Mouse (Mus musculus): ENCODE data around the gene Coro1a. TPM values are rescaled to one million over a fixed set of nuclear protein-coding genes. Genes with fewer than 3 reads are reported as not detected.

The Coro1a gene
- 49.2 and 59.5 TPM in 2 replicates for polyA plus RNA-seq (2016; fragmentation: Nextera tagmentation; extraction: Ambion mirVana)

- no peaks in the 10 kb centered on the region for H3K9me3 ChIP-seq
- whole genome bisulfite sequencing, result 92% methylated on average over 19 of the region's 19 CpGs
- peaks cover 30% of the 10 kb centered on the region for H3K4me1 ChIP-seq (replicated peaks)
These were observed at the start of gene Coro1a for GRCm38 (mm10) chr7:126707442-126708174. Coro1a (minus strand) TSS chr7:126707787.

DNA sequence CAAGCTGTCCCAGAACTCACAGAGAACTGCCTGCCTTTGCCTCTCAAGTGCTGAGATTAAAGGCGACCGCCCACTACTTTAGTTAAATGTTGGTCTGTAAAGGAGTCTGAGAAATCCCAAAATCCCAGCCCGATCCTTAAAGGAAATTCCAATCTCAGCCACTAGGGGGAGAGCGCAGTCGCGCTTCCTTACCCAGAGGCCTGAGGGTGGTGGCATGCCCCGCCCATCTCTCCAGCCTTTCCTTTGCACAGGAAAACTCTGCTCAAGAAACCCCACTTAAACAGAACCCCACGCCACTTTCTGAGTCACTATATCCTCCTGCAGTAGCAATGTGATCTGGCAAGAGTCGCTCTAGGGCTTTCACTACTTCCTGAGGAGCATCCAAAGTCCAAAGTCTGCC lies 47.3 kb upstream of the Coro1a start:
- 1% methylated on average over 9 of the region's 9 CpGs for WGBS
- DNase-seq (ENCODE audit: low spot score), result peak; percentile 83
- peaks cover 18% of the 10 kb centered on the region for H3K4me1 ChIP-seq (replicated peaks)
- no peaks in the 10 kb centered on the region for H3K9me3 ChIP-seq
- H3K27me3 ChIP-seq (ENCODE audit: insufficient read depth, poor library complexity, severe bottlenecking), result no peaks in the 10 kb centered on the region
- H3K27ac ChIP-seq, result peak overlapping the region; percentile 79
- peak overlapping the region; percentile 30 for H3K4me3 ChIP-seq
- H3K36me3 ChIP-seq, result no peaks in the 10 kb centered on the region

More at GRCm38 (mm10) chr7:126707442-126708174, at the start of gene Coro1a:
- peaks cover 40% of the 10 kb centered on the region for H3K27me3 ChIP-seq (ENCODE audit: insufficient read depth, poor library complexity, severe bottlenecking)
- no peaks in the 10 kb centered on the region for H3K36me3 ChIP-seq
- H3K4me3 ChIP-seq, result no peak within 1 kb of the TSS
- no peak within 1 kb of the TSS for H3K27ac ChIP-seq
- no peak for DNase-seq (ENCODE audit: low spot score)

DNA sequence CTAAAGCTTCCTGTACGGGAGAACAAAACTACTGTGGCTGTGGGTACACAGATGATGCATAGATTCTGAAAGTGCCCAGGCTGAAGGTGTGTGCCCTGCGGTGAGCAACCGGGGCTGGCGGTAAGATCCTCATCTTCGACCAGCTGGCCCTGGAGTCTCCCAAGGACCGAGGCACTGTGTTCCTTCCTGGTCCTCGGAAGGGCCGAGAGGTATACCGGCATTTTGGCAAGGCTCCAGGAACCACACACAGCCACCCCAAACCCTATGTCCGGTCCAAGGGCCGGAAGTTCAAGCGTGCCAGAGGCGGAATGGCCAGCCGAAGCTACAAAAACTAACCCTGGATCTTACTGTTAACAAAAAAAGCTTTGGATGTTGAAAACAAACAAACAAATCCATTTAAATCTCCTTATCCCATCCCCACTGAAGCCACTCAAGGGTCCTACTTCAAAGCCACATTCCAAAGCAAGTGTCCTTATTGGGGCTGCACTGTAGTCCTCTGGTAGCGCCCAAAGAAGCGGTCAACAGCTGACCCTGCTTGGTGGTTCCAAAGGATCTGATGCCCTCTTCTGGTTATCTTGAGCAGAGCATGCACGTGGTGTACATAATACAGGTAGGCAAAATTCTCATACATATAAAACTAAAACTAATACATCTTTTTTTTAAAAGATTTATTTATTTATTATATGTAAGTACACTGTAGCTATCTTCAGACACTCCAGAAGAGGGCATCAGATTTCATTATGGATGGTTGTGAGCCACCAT lies 42.2 kb upstream of the Coro1a start:
- Histone ChIP-seq H3K4me1 (replicated peaks) (peaks cover 10% of the 10 kb centered on the region; the same call in 1 of the 2 replicates), H3K9me3 (no peaks in the 10 kb centered on the region), H3K27ac (no peak overlapping the region), H3K36me3 (no peaks in the 10 kb centered on the region), H3K27me3 (ENCODE audit: insufficient read depth, poor library complexity, severe bottlenecking) (no peaks in the 10 kb centered on the region), H3K4me3 (no peak overlapping the region)
- WGBS, result 96% methylated on average over 17 of the region's 17 CpGs
- DNase-seq (ENCODE audit: low spot score), result no peak

GRCm38 (mm10) chr7:126748824-126749223 lies 41.2 kb upstream of the Coro1a start:
- peaks cover 6% of the 10 kb centered on the region; the same call in 1 of the 2 replicates for H3K4me1 ChIP-seq (replicated peaks)
- DNase-seq (ENCODE audit: low spot score), result no peak
- 78% methylated on average over 7 of the region's 7 CpGs for WGBS
- no peaks in the 10 kb centered on the region for H3K36me3 ChIP-seq
- no peak overlapping the region for H3K27ac ChIP-seq
- no peak overlapping the region for H3K4me3 ChIP-seq
- H3K27me3 ChIP-seq (ENCODE audit: insufficient read depth, poor library complexity, severe bottlenecking), result no peaks in the 10 kb centered on the region
- no peaks in the 10 kb centered on the region for H3K9me3 ChIP-seq

GRCm38 (mm10) chr7:126746798-126747197 lies 39.2 kb upstream of the Coro1a start:
- H3K36me3 ChIP-seq, result no peaks in the 10 kb centered on the region
- H3K4me1 ChIP-seq (replicated peaks), result peaks cover 6% of the 10 kb centered on the region; the same call in 1 of the 2 replicates
- no peak overlapping the region for H3K4me3 ChIP-seq
- no peaks in the 10 kb centered on the region for H3K9me3 ChIP-seq
- H3K27me3 ChIP-seq (ENCODE audit: insufficient read depth, poor library complexity, severe bottlenecking), result no peaks in the 10 kb centered on the region
- H3K27ac ChIP-seq, result no peak overlapping the region
- no peak for DNase-seq (ENCODE audit: low spot score)
- WGBS, result 40% methylated on average over 6 of the region's 6 CpGs

- WGBS, result 91% methylated on average over 12 of the region's 12 CpGs
- Histone ChIP-seq H3K4me3 (no peak overlapping the region), H3K36me3 (no peaks in the 10 kb centered on the region), H3K9me3 (no peaks in the 10 kb centered on the region), H3K4me1 (replicated peaks) (peaks cover 6% of the 10 kb centered on the region; the same call in 1 of the 2 replicates), H3K27me3 (ENCODE audit: insufficient read depth, poor library complexity, severe bottlenecking) (no peaks in the 10 kb centered on the region), H3K27ac (no peak overlapping the region; the same call in 1 of the 2 replicates)
- no peak for DNase-seq (ENCODE audit: low spot score)
These were observed 38.5 kb upstream of the Coro1a start for GRCm38 (mm10) chr7:126746066-126746465.

DNA sequence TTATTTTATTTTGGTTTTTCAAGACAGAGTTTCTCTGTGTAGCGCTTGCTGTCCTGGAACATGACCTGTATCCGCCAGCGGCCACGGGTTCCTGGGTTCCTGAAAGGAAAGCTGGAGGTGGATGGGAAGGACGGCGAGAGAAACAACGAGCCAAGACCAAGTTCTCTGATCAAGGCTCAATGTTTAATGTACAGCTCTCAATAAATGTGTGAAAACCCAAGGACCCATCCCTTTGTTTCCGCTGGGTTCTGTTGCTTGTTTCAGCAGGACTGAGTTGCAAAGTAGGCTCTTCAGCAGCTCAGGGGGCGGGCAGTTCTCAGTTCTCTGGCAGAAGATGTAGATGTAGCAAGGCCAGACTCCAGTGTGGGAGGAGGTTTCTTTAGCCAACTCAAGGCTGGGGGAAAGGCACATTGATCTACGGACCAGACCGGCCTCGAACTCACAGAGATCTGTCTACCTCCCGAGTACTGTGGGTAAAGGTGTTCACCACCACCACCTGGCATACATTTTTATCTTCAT lies 34.4 kb upstream of the Coro1a start:
- Histone ChIP-seq H3K36me3 (no peaks in the 10 kb centered on the region), H3K4me3 (no peak overlapping the region), H3K27ac (no peak overlapping the region), H3K27me3 (ENCODE audit: insufficient read depth, poor library complexity, severe bottlenecking) (no peaks in the 10 kb centered on the region), H3K9me3 (no peaks in the 10 kb centered on the region), H3K4me1 (replicated peaks) (peaks cover 12% of the 10 kb centered on the region; the same call in 1 of the 2 replicates)
- 92% methylated on average over 13 of the region's 13 CpGs for WGBS
- DNase-seq (ENCODE audit: low spot score), result no peak

DNA sequence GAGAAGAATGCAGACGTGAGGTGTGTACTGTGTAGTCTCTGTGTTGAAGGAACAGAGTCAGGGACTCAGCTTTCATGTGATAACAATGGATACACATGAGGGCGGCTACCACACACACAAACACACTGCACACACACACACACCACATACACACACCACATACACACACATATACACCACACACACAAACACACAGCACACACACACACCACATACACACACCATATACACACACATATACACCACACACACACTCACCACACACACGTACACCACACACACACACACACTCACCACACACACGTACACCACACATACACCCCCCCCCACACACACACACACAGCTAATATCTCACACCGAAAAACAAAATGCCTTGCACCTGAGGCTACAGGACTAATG lies 33.9 kb upstream of the Coro1a start:
- no peaks in the 10 kb centered on the region for H3K27me3 ChIP-seq (ENCODE audit: insufficient read depth, poor library complexity, severe bottlenecking)
- H3K4me3 ChIP-seq, result no peak overlapping the region
- 87% methylated on average over 5 of the region's 5 CpGs for WGBS
- no peak overlapping the region for H3K27ac ChIP-seq
- H3K36me3 ChIP-seq, result no peaks in the 10 kb centered on the region
- H3K9me3 ChIP-seq, result no peaks in the 10 kb centered on the region
- H3K4me1 ChIP-seq (replicated peaks), result peaks cover 7% of the 10 kb centered on the region; the same call in 1 of the 2 replicates
- DNase-seq (ENCODE audit: low spot score), result no peak

DNA sequence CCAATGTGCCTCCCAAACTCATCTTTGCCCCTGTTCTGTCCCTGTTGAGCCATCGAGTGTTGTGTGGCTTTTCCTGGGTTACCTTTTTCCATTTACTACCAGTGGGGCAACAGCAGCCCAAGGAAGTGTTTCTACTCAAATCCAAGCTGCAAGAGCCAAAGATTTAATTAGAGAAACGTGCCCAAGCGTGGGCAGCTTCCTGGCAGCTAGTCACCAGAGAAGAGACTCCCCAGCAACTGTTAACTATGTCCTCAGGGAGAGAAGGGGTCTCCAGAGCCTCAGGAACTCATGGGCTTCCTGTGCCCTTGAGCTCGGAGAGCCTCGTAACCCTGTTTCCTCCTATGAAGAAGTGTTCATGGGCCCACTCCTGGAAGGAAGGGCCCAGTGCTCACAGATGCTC lies 33.4 kb upstream of the Coro1a start:
- H3K4me3 ChIP-seq, result no peak overlapping the region
- DNase-seq (ENCODE audit: low spot score), result no peak
- 78% methylated on average over 5 of the region's 5 CpGs for WGBS
- H3K36me3 ChIP-seq, result no peaks in the 10 kb centered on the region
- H3K27ac ChIP-seq, result no peak overlapping the region
- no peaks in the 10 kb centered on the region for H3K27me3 ChIP-seq (ENCODE audit: insufficient read depth, poor library complexity, severe bottlenecking)
- no peaks in the 10 kb centered on the region for H3K9me3 ChIP-seq
- peaks cover 7% of the 10 kb centered on the region; the same call in 1 of the 2 replicates for H3K4me1 ChIP-seq (replicated peaks)

- DNase-seq (ENCODE audit: low spot score), result no peak
- Histone ChIP-seq H3K27me3 (ENCODE audit: insufficient read depth, poor library complexity, severe bottlenecking) (no peaks in the 10 kb centered on the region), H3K4me1 (replicated peaks) (peaks cover 7% of the 10 kb centered on the region; the same call in 1 of the 2 replicates), H3K4me3 (no peak overlapping the region), H3K36me3 (no peaks in the 10 kb centered on the region), H3K9me3 (no peaks in the 10 kb centered on the region), H3K27ac (peak overlapping the region; percentile 29; the same call in 1 of the 2 replicates)
- WGBS, result 80% methylated on average over 13 of the region's 13 CpGs
These were observed 32.6 kb upstream of the Coro1a start for GRCm38 (mm10) chr7:126740132-126740735.

GRCm38 (mm10) chr7:126739551-126739950 lies 32.0 kb upstream of the Coro1a start:
- DNase-seq (ENCODE audit: low spot score), result no peak
- H3K9me3 ChIP-seq, result no peaks in the 10 kb centered on the region
- 80% methylated on average over 17 of the region's 17 CpGs for WGBS
- H3K4me3 ChIP-seq, result no peak overlapping the region
- no peaks in the 10 kb centered on the region for H3K27me3 ChIP-seq (ENCODE audit: insufficient read depth, poor library complexity, severe bottlenecking)
- H3K27ac ChIP-seq, result peak overlapping the region; percentile 29; the same call in 1 of the 2 replicates
- peaks cover 7% of the 10 kb centered on the region; the same call in 1 of the 2 replicates for H3K4me1 ChIP-seq (replicated peaks)
- H3K36me3 ChIP-seq, result no peaks in the 10 kb centered on the region

DNA sequence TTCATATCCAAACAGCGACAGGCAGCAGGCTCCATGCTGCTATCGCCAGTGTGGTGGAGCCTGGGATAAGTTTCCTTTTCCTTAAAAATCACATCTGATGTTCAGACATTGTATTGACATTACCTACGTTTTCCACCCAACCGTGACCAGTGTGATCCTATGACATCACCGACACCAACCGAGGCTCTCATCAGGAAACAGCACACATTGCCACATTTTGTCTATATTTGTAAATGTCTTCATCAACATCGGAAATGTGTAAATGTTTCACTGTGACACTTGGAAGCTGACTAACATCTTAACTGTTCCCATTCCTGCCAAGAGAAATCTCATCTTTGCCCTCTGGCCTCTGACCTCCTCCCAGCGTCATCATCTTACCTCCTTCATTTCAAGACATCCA lies 28.5 kb upstream of the Coro1a start:
- WGBS, result 74% methylated on average over 8 of the region's 8 CpGs
- no peaks in the 10 kb centered on the region for H3K27me3 ChIP-seq (ENCODE audit: insufficient read depth, poor library complexity, severe bottlenecking)
- H3K4me1 ChIP-seq (replicated peaks), result peaks cover 7% of the 10 kb centered on the region; the same call in 1 of the 2 replicates
- DNase-seq (ENCODE audit: low spot score), result no peak
- no peaks in the 10 kb centered on the region for H3K36me3 ChIP-seq
- no peak overlapping the region for H3K27ac ChIP-seq
- H3K9me3 ChIP-seq, result no peaks in the 10 kb centered on the region
- no peak overlapping the region for H3K4me3 ChIP-seq

Data from hindbrain, embryonic 10.5 days (tissue).